Mouse (Mus musculus): ENCODE measurements at regions not wholly inside any gene's neighbourhood (a gene's known extent, or its start where the extent isn't known, plus 50 kb on each side); places are given as distances from the start of the nearest gene placed in this dataset.
A peak's percentile ranks its signal among the peaks of the same experiment; 100 is the strongest.

- 94% methylated on average over 4 of the region's 4 CpGs for WGBS
- no peaks in the 10 kb centered on the region for H3K27me3 ChIP-seq (replicated peaks; ENCODE audit: control insufficient read depth, insufficient read depth, low read length)
- no peak for DNase-seq (ENCODE audit: low spot score)
- no peak overlapping the region for H3K27ac ChIP-seq (ENCODE audit: low read depth, low read length)
- no peak overlapping the region for H3K4me3 ChIP-seq (ENCODE audit: low read depth, low read length)
- no peak overlapping the region for H3K4me2 ChIP-seq (ENCODE audit: low read length)
- no peaks in the 10 kb centered on the region for H3K36me3 ChIP-seq (ENCODE audit: control insufficient read depth, insufficient read depth, low read length)
- peaks cover 4% of the 10 kb centered on the region for H3K4me1 ChIP-seq (ENCODE audit: control insufficient read depth, insufficient read depth, low read length)
- ATAC-seq, result no peak
- no peaks in the 10 kb centered on the region for H3K9me3 ChIP-seq (replicated peaks; ENCODE audit: control insufficient read depth, low read length)
- H3K9ac ChIP-seq (ENCODE audit: low read length), result no peak overlapping the region
Measured at GRCm38 (mm10) chr9:14108798-14109197, 166.1 kb upstream of the Sesn3 start.

GRCm38 (mm10) chr9:14109492-14109891, 165.4 kb upstream of the Sesn3 start:
- ATAC-seq (no peak), DNase-seq (ENCODE audit: low spot score) (no peak)
- Histone ChIP-seq H3K27ac (ENCODE audit: low read depth, low read length) (no peak overlapping the region), H3K36me3 (ENCODE audit: control insufficient read depth, insufficient read depth, low read length) (no peaks in the 10 kb centered on the region), H3K9me3 (replicated peaks; ENCODE audit: control insufficient read depth, low read length) (no peaks in the 10 kb centered on the region), H3K4me3 (ENCODE audit: low read depth, low read length) (no peak overlapping the region), H3K9ac (ENCODE audit: low read length) (no peak overlapping the region), H3K4me2 (ENCODE audit: low read length) (no peak overlapping the region), H3K27me3 (replicated peaks; ENCODE audit: control insufficient read depth, insufficient read depth, low read length) (no peaks in the 10 kb centered on the region), H3K4me1 (ENCODE audit: control insufficient read depth, insufficient read depth, low read length) (peaks cover 4% of the 10 kb centered on the region)
- WGBS, result 85% methylated on average over 4 of the region's 4 CpGs

- WGBS, result 36% methylated on average over 2 of the region's 2 CpGs
Measured at GRCm38 (mm10) chr9:14111713-14112112, 163.2 kb upstream of the Sesn3 start.

GRCm38 (mm10) chr9:14115521-14115920, 159.3 kb upstream of the Sesn3 start:
- H3K4me2 ChIP-seq (ENCODE audit: low read length), result no peak overlapping the region
- no peaks in the 10 kb centered on the region for H3K36me3 ChIP-seq (ENCODE audit: control insufficient read depth, insufficient read depth, low read length)
- ATAC-seq (no peak), DNase-seq (ENCODE audit: low spot score) (no peak)
- WGBS, result 87% methylated on average over 3 of the region's 3 CpGs
- H3K27ac ChIP-seq (ENCODE audit: low read depth, low read length), result no peak overlapping the region
- peaks cover 4% of the 10 kb centered on the region for H3K4me1 ChIP-seq (ENCODE audit: control insufficient read depth, insufficient read depth, low read length)
- no peak overlapping the region for H3K9ac ChIP-seq (ENCODE audit: low read length)
- no peaks in the 10 kb centered on the region for H3K27me3 ChIP-seq (replicated peaks; ENCODE audit: control insufficient read depth, insufficient read depth, low read length)
- no peaks in the 10 kb centered on the region for H3K9me3 ChIP-seq (replicated peaks; ENCODE audit: control insufficient read depth, low read length)
- H3K4me3 ChIP-seq (ENCODE audit: low read depth, low read length), result no peak overlapping the region

More at GRCm38 (mm10) chr9:14111713-14112112, 163.2 kb upstream of the Sesn3 start:
- DNase-seq (ENCODE audit: low spot score), result peak; percentile 27
- Histone ChIP-seq H3K9me3 (replicated peaks; ENCODE audit: control insufficient read depth, low read length) (no peaks in the 10 kb centered on the region), H3K36me3 (ENCODE audit: control insufficient read depth, insufficient read depth, low read length) (no peaks in the 10 kb centered on the region), H3K4me3 (ENCODE audit: low read depth, low read length) (no peak overlapping the region), H3K27ac (ENCODE audit: low read depth, low read length) (no peak overlapping the region), H3K4me2 (ENCODE audit: low read length) (no peak overlapping the region), H3K27me3 (replicated peaks; ENCODE audit: control insufficient read depth, insufficient read depth, low read length) (no peaks in the 10 kb centered on the region), H3K9ac (ENCODE audit: low read length) (no peak overlapping the region), H3K4me1 (ENCODE audit: control insufficient read depth, insufficient read depth, low read length) (peaks cover 4% of the 10 kb centered on the region)
- ATAC-seq, result peak; percentile 29; the same call in 1 of the 2 replicates

- 75% methylated on average over 8 of the region's 8 CpGs for WGBS
- H3K4me3 ChIP-seq (ENCODE audit: low read depth, low read length), result no peak overlapping the region
- no peaks in the 10 kb centered on the region for H3K9me3 ChIP-seq (replicated peaks; ENCODE audit: control insufficient read depth, low read length)
- H3K27me3 ChIP-seq (replicated peaks; ENCODE audit: control insufficient read depth, insufficient read depth, low read length), result no peaks in the 10 kb centered on the region
- no peak overlapping the region for H3K27ac ChIP-seq (ENCODE audit: low read depth, low read length)
- no peak overlapping the region for H3K4me2 ChIP-seq (ENCODE audit: low read length)
- peaks cover 4% of the 10 kb centered on the region for H3K4me1 ChIP-seq (ENCODE audit: control insufficient read depth, insufficient read depth, low read length)
- H3K36me3 ChIP-seq (ENCODE audit: control insufficient read depth, insufficient read depth, low read length), result no peaks in the 10 kb centered on the region
- DNase-seq (ENCODE audit: low spot score), result no peak
- no peak overlapping the region for H3K9ac ChIP-seq (ENCODE audit: low read length)
- ATAC-seq, result no peak
Measured at GRCm38 (mm10) chr9:14116097-14116840, 158.6 kb upstream of the Sesn3 start.

GRCm38 (mm10) chr9:14133372-14133771, 141.5 kb upstream of the Sesn3 start:
- Histone ChIP-seq H3K4me3 (ENCODE audit: low read depth, low read length) (no peak overlapping the region), H3K9me3 (replicated peaks; ENCODE audit: control insufficient read depth, low read length) (no peaks in the 10 kb centered on the region), H3K4me2 (ENCODE audit: low read length) (no peak overlapping the region), H3K9ac (ENCODE audit: low read length) (no peak overlapping the region), H3K27ac (ENCODE audit: low read depth, low read length) (no peak overlapping the region), H3K27me3 (replicated peaks; ENCODE audit: control insufficient read depth, insufficient read depth, low read length) (no peaks in the 10 kb centered on the region), H3K4me1 (ENCODE audit: control insufficient read depth, insufficient read depth, low read length) (no peaks in the 10 kb centered on the region), H3K36me3 (ENCODE audit: control insufficient read depth, insufficient read depth, low read length) (no peaks in the 10 kb centered on the region)
- DNase-seq (ENCODE audit: low spot score), result no peak
- no peak for ATAC-seq
- WGBS, result 90% methylated on average over 5 of the region's 5 CpGs

GRCm38 (mm10) chr9:14134894-14135450, 139.9 kb upstream of the Sesn3 start:
- Histone ChIP-seq H3K27ac (ENCODE audit: low read depth, low read length) (no peak overlapping the region), H3K4me1 (ENCODE audit: control insufficient read depth, insufficient read depth, low read length) (no peaks in the 10 kb centered on the region), H3K4me2 (ENCODE audit: low read length) (no peak overlapping the region), H3K9ac (ENCODE audit: low read length) (no peak overlapping the region), H3K36me3 (ENCODE audit: control insufficient read depth, insufficient read depth, low read length) (no peaks in the 10 kb centered on the region), H3K9me3 (replicated peaks; ENCODE audit: control insufficient read depth, low read length) (no peaks in the 10 kb centered on the region), H3K4me3 (ENCODE audit: low read depth, low read length) (no peak overlapping the region), H3K27me3 (replicated peaks; ENCODE audit: control insufficient read depth, insufficient read depth, low read length) (no peaks in the 10 kb centered on the region)
- no peak for DNase-seq (ENCODE audit: low spot score)
- 68% methylated on average over 6 of the region's 6 CpGs for WGBS
- no peak for ATAC-seq

GRCm38 (mm10) chr9:14141321-14141720, 133.5 kb upstream of the Sesn3 start:
- Histone ChIP-seq H3K4me2 (ENCODE audit: low read length) (no peak overlapping the region), H3K4me3 (ENCODE audit: low read depth, low read length) (no peak overlapping the region), H3K27me3 (replicated peaks; ENCODE audit: control insufficient read depth, insufficient read depth, low read length) (no peaks in the 10 kb centered on the region), H3K9me3 (replicated peaks; ENCODE audit: control insufficient read depth, low read length) (no peaks in the 10 kb centered on the region), H3K27ac (ENCODE audit: low read depth, low read length) (no peak overlapping the region), H3K36me3 (ENCODE audit: control insufficient read depth, insufficient read depth, low read length) (no peaks in the 10 kb centered on the region), H3K9ac (ENCODE audit: low read length) (no peak overlapping the region), H3K4me1 (ENCODE audit: control insufficient read depth, insufficient read depth, low read length) (no peaks in the 10 kb centered on the region)
- no peak for DNase-seq (ENCODE audit: low spot score)
- no peak for ATAC-seq
- WGBS, result 94% methylated on average over 4 of the region's 4 CpGs

GRCm38 (mm10) chr9:14143988-14144387, 130.9 kb upstream of the Sesn3 start:
- no peak for DNase-seq (ENCODE audit: low spot score)

More at GRCm38 (mm10) chr9:14143988-14144387, 130.9 kb upstream of the Sesn3 start:
- 53% methylated on average over 2 of the region's 2 CpGs for WGBS
- Histone ChIP-seq H3K27ac (ENCODE audit: low read depth, low read length) (no peak overlapping the region), H3K27me3 (replicated peaks; ENCODE audit: control insufficient read depth, insufficient read depth, low read length) (no peaks in the 10 kb centered on the region), H3K9ac (ENCODE audit: low read length) (no peak overlapping the region), H3K4me3 (ENCODE audit: low read depth, low read length) (no peak overlapping the region), H3K4me2 (ENCODE audit: low read length) (no peak overlapping the region), H3K9me3 (replicated peaks; ENCODE audit: control insufficient read depth, low read length) (no peaks in the 10 kb centered on the region), H3K36me3 (ENCODE audit: control insufficient read depth, insufficient read depth, low read length) (no peaks in the 10 kb centered on the region), H3K4me1 (ENCODE audit: control insufficient read depth, insufficient read depth, low read length) (no peaks in the 10 kb centered on the region)
- no peak for ATAC-seq
